Mouse (Mus musculus) right cerebral cortex, postnatal 14 days (tissue): Measurements from ENCODE around the gene Zfr.
"Not testable (repeated sequence)": the region's sequence is repeated elsewhere in the genome, so short reads cannot be mapped to it uniquely, and the experiment has no call there.

Experiments
- DNase-seq: peaks from one replicate; pipeline ENCODE4 v3.0.0; 2022

The Zfr gene

GRCm38 (mm10) chr15:12195966-12196365, 78.3 kb downstream of the Zfr start:
- DNase-seq = no peak

- peak; percentile 54 for DNase-seq
Observed at GRCm38 (mm10) chr15:12196410-12197191, 79.0 kb downstream of the Zfr start.

- no peak for DNase-seq
Observed at GRCm38 (mm10) chr15:12197361-12197760, 79.7 kb downstream of the Zfr start.

GRCm38 (mm10) chr15:12200021-12200420, 82.4 kb downstream of the Zfr start:
- no peak for DNase-seq

- DNase-seq = no peak
Observed at GRCm38 (mm10) chr15:12201856-12202255, 84.2 kb downstream of the Zfr start.

GRCm38 (mm10) chr15:12202456-12202855, 84.8 kb downstream of the Zfr start:
- DNase-seq = no peak

- DNase-seq = not testable (repeated sequence)
Observed at GRCm38 (mm10) chr15:12203008-12203407, 85.4 kb downstream of the Zfr start.

GRCm38 (mm10) chr15:12203512-12204318, 86.1 kb downstream of the Zfr start:
- no peak for DNase-seq

GRCm38 (mm10) chr15:12204319-12205159, 86.9 kb downstream of the Zfr start, which contains the start of gene Mtmr12:
Gene Mtmr12 (plus strand): TSS chr15:12205028.
- DNase-seq = peak; percentile 99

GRCm38 (mm10) chr15:12205160-12205901, 87.7 kb downstream of the Zfr start:
- DNase-seq = peak; percentile 36

GRCm38 (mm10) chr15:12205902-12206645, 88.4 kb downstream of the Zfr start:
- no peak for DNase-seq

- no peak for DNase-seq
Observed at GRCm38 (mm10) chr15:12206646-12207222, 89.1 kb downstream of the Zfr start.

GRCm38 (mm10) chr15:12207556-12208090, 90.0 kb downstream of the Zfr start:
- DNase-seq = no peak

GRCm38 (mm10) chr15:12211577-12211976, 93.9 kb downstream of the Zfr start:
- DNase-seq = peak; percentile 38

GRCm38 (mm10) chr15:12212266-12212665, 94.6 kb downstream of the Zfr start:
- no peak for DNase-seq

GRCm38 (mm10) chr15:12214531-12215414, 97.1 kb downstream of the Zfr start:
- DNase-seq = no peak

- DNase-seq = peak; percentile 51
Observed at GRCm38 (mm10) chr15:12215415-12215718, 97.7 kb downstream of the Zfr start.

- DNase-seq = no peak
Observed at GRCm38 (mm10) chr15:12216119-12216518, 98.5 kb downstream of the Zfr start.

- no peak for DNase-seq
Observed at GRCm38 (mm10) chr15:12216798-12217197, 99.2 kb downstream of the Zfr start.

GRCm38 (mm10) chr15:12217332-12217731, 99.7 kb downstream of the Zfr start:
- not testable (repeated sequence) for DNase-seq
